Mouse (Mus musculus): Measurements from ENCODE around the gene Pycard. TPM values are rescaled to one million over a fixed set of nuclear protein-coding genes. Genes with fewer than 3 reads are reported as not detected.
"Not testable (repeated sequence)": the region's sequence is repeated elsewhere in the genome, so short reads cannot be mapped to it uniquely, and the experiment has no call there.

Pycard gene
- polyA plus RNA-seq, 1 experiment from 2014 or later, result 7.3 TPM

DNA sequence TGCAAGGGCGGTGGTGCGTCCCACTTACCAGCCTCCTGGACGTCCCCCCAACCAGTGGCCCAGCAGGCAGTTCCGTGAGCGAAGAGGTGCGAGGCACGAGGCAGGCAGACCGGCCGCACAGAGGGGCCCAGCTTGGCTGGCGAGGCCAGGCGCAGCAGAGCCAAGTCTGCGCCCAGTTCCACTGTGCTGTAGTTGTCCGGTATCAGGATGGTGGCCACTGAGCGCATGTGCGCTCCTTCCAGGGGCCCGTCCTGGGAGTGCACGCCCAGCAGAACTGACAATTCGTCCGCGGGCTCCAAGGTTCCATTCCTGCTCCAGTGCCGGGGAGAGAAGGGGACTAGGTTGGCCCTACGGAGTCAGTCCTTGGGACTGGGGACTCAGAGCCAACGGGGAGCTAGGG is 49.1 kb downstream of the Pycard start:
- Histone ChIP-seq H3K4me2 (ENCODE audit: low read depth, low read length) (no peak overlapping the region), H3K9me3 (replicated peaks; ENCODE audit: control insufficient read depth, low read length) (no peaks in the 10 kb centered on the region)

DNA sequence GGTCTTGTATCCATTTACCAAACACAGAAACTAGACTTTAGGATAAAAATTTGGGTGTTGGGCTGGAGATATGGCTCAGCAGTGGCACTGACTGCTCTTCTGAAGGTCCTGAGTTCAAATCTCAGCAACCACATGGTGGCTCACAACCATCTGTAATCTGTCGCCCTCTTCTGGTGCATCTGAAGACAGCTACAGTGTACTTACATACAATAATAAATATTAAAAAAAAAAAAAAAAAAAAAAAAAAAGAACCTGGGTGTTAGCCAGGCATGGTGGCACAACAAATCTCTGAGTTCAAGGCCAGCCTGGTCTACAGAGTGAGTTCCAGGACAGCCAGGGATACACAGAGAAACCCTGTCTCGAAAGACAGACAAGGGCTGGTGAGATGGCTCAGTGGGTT is 51.6 kb downstream of the Pycard start:
- 49% methylated on average over 2 of the region's 2 CpGs for WGBS

More for the DNA sequence above, 49.1 kb downstream of the Pycard start:
- DNase-seq (ENCODE audit: low spot score) (no peak), ATAC-seq (replicated peaks; ENCODE audit: insufficient number of reproducible peaks, low FRiP score, low TSS enrichment, low read depth) (no peak)
- no peak overlapping the region for H3K27ac ChIP-seq (replicated peaks; ENCODE audit: low read depth, low read length)
- peaks cover 16% of the 10 kb centered on the region for H3K27me3 ChIP-seq (ENCODE audit: control insufficient read depth, insufficient read depth, low read length)
- H3K36me3 ChIP-seq (replicated peaks; ENCODE audit: control insufficient read depth, insufficient read depth, low read depth, low read length), result no peaks in the 10 kb centered on the region
- no peaks in the 10 kb centered on the region for H3K4me1 ChIP-seq (ENCODE audit: control insufficient read depth, insufficient read depth, low read length)
- WGBS, result 12% methylated on average over 23 of the region's 23 CpGs
- 0 out of 2 replicates have a peak overlapping the region, but pooled peaks have one; percentile 1 for H3K9ac ChIP-seq (replicated peaks; ENCODE audit: low read length)
- no peak overlapping the region for H3K4me3 ChIP-seq (ENCODE audit: low read depth, low read length)

More for the DNA sequence above, 51.6 kb downstream of the Pycard start:
- ATAC-seq (replicated peaks; ENCODE audit: insufficient number of reproducible peaks, low FRiP score, low TSS enrichment, low read depth); H3K4me2 ChIP-seq (ENCODE audit: low read depth, low read length); DNase-seq (ENCODE audit: low spot score); H3K4me3 ChIP-seq (ENCODE audit: low read depth, low read length); H3K27ac ChIP-seq (replicated peaks; ENCODE audit: low read depth, low read length); H3K36me3 ChIP-seq (replicated peaks; ENCODE audit: control insufficient read depth, insufficient read depth, low read depth, low read length); H3K9me3 ChIP-seq (replicated peaks; ENCODE audit: control insufficient read depth, low read length); H3K4me1 ChIP-seq (ENCODE audit: control insufficient read depth, insufficient read depth, low read length); H3K9ac ChIP-seq (replicated peaks; ENCODE audit: low read length): not testable (repeated sequence)
- peaks cover 16% of the 10 kb centered on the region for H3K27me3 ChIP-seq (ENCODE audit: control insufficient read depth, insufficient read depth, low read length)

Other genes with a start within 250 kb of the Pycard start
- gene Fbxl19, start 249.3 kb downstream of the Pycard start, polyA plus RNA-seq (2014; fragmentation: Nextera tagmentation; extraction: Ambion mirVana), result 9.4 and 9.5 TPM in 2 replicates
- 8.6 and 8.7 TPM in 2 replicates for gene Orai3, start 224.1 kb downstream of the Pycard start, polyA plus RNA-seq (2014; fragmentation: Nextera tagmentation; extraction: Ambion mirVana)
- 21.7 and 22.0 TPM in 2 replicates for gene Setd1a, start 217.2 kb downstream of the Pycard start, polyA plus RNA-seq (2014; fragmentation: Nextera tagmentation; extraction: Ambion mirVana)
- gene Gm49388, start 208.3 kb downstream of the Pycard start, polyA plus RNA-seq (2014; fragmentation: Nextera tagmentation; extraction: Ambion mirVana), result not detected in 2 replicates
- 8.2 and 8.3 TPM in 2 replicates for gene Hsd3b7, start 193.3 kb downstream of the Pycard start, polyA plus RNA-seq (2014; fragmentation: Nextera tagmentation; extraction: Ambion mirVana)
- 13.0 and 14.3 TPM in 2 replicates for gene Stx4a, start 169.6 kb downstream of the Pycard start, polyA plus RNA-seq (2014; fragmentation: Nextera tagmentation; extraction: Ambion mirVana)
- gene Stx1b, start 169.3 kb downstream of the Pycard start, polyA plus RNA-seq (2014; fragmentation: Nextera tagmentation; extraction: Ambion mirVana), result 4.7 and 4.9 TPM in 2 replicates
- gene Zfp646, start 117.6 kb downstream of the Pycard start, polyA plus RNA-seq (2014; fragmentation: Nextera tagmentation; extraction: Ambion mirVana), result 14.4 and 14.9 TPM in 2 replicates
- gene Zfp668, start 117.0 kb downstream of the Pycard start, polyA plus RNA-seq (2014; fragmentation: Nextera tagmentation; extraction: Ambion mirVana), result 20.9 and 21.0 TPM in 2 replicates
- 0.22 and 0.28 TPM in 2 replicates for gene Prss53, start 102.9 kb downstream of the Pycard start, polyA plus RNA-seq (2014; fragmentation: Nextera tagmentation; extraction: Ambion mirVana)
- not detected in 2 replicates for gene Gm21974, start 98.4 kb downstream of the Pycard start, polyA plus RNA-seq (2014; fragmentation: Nextera tagmentation; extraction: Ambion mirVana)
- 64.5 and 67.4 TPM in 2 replicates for gene Vkorc1, start 98.2 kb downstream of the Pycard start, polyA plus RNA-seq (2014; fragmentation: Nextera tagmentation; extraction: Ambion mirVana)
- gene Bckdk, start 89.8 kb downstream of the Pycard start, polyA plus RNA-seq (2014; fragmentation: Nextera tagmentation; extraction: Ambion mirVana), result 99.1 and 116 TPM in 2 replicates
- 49.5 and 55.2 TPM in 2 replicates for gene Kat8, start 81.4 kb downstream of the Pycard start, polyA plus RNA-seq (2014; fragmentation: Nextera tagmentation; extraction: Ambion mirVana)
- 8.7 and 9.0 TPM in 2 replicates for gene Prss8, start 63.8 kb downstream of the Pycard start, polyA plus RNA-seq (2014; fragmentation: Nextera tagmentation; extraction: Ambion mirVana)
- gene Prss36, start 47.1 kb downstream of the Pycard start, polyA plus RNA-seq (2014; fragmentation: Nextera tagmentation; extraction: Ambion mirVana), result 11.0 and 12.2 TPM in 2 replicates
- 52.5 and 57.7 TPM in 2 replicates for gene Fus, start 26.4 kb downstream of the Pycard start, polyA plus RNA-seq (2014; fragmentation: Nextera tagmentation; extraction: Ambion mirVana)
- gene Trim72, start 10.1 kb upstream of the Pycard start, polyA plus RNA-seq (2014; fragmentation: Nextera tagmentation; extraction: Ambion mirVana), result 0.10 TPM in 1 of 2 replicates, not detected in the other
- 0.39 and 0.91 TPM in 2 replicates for gene Itgam, start 68.8 kb upstream of the Pycard start, polyA plus RNA-seq (2014; fragmentation: Nextera tagmentation; extraction: Ambion mirVana)
- not detected in 2 replicates for gene Gm49368, start 68.8 kb upstream of the Pycard start, polyA plus RNA-seq (2014; fragmentation: Nextera tagmentation; extraction: Ambion mirVana)
- 0.24 TPM in 1 of 2 replicates, not detected in the other for gene Itgax, start 135.7 kb upstream of the Pycard start, polyA plus RNA-seq (2014; fragmentation: Nextera tagmentation; extraction: Ambion mirVana)
- gene Itgad, start 160.5 kb upstream of the Pycard start, polyA plus RNA-seq (2014; fragmentation: Nextera tagmentation; extraction: Ambion mirVana), result not detected in 2 replicates
- gene Cox6a2, start 212.5 kb upstream of the Pycard start, polyA plus RNA-seq (2014; fragmentation: Nextera tagmentation; extraction: Ambion mirVana), result 0.56 and 2.2 TPM in 2 replicates
- gene Armc5, start 243.5 kb upstream of the Pycard start, polyA plus RNA-seq (2014; fragmentation: Nextera tagmentation; extraction: Ambion mirVana), result 6.6 and 6.8 TPM in 2 replicates
- 10.9 and 13.1 TPM in 2 replicates for gene 9130023H24Rik, start 244.2 kb upstream of the Pycard start, polyA plus RNA-seq (2014; fragmentation: Nextera tagmentation; extraction: Ambion mirVana)